Mouse (Mus musculus) ovary, postnatal 10 days (tissue): ENCODE measurements around the gene Rom1.
"Not testable (repeated sequence)": the region's sequence is repeated elsewhere in the genome, so short reads cannot be mapped to it uniquely, and the experiment has no call there.

Experiments used
- DNase-seq: peaks from one replicate; pipeline ENCODE4 v3.0.0; 2022; ENCODE audit warnings: low spot score

Rom1 gene

GRCm38 (mm10) chr19:8929224-8930088, at the start of gene Rom1, which contains the start of gene Eml3:
Gene Rom1 (minus strand): TSS chr19:8929356.
Gene Eml3 (plus strand): TSS chr19:8929552.
- DNase-seq: peak; percentile 80

GRCm38 (mm10) chr19:8976535-8976934, 47.4 kb upstream of the Rom1 start:
- DNase-seq: no peak

- DNase-seq: no peak
Observed at GRCm38 (mm10) chr19:8975491-8975890, 46.3 kb upstream of the Rom1 start.

DNA sequence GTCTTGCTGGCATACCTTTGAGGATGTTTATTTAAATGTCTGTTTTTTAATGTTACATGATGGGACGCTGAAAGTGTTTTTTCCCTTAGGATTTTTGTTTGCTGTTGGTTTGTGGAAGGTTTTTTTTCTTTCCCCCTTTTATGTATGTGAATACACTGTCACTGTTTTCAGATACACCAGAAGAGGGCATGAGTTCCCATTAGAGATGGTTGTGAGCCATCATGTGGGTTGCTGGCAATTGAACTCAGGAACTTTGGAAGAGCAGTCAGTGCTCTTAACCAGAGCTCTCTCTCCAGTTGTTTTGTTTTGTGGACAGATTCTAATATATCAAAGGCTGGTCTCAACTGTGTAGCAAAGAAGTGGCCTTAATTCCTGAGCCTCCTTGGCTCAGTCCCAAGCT, 45.5 kb upstream of the Rom1 start:
- DNase-seq: no peak

- not testable (repeated sequence) for DNase-seq
Observed at GRCm38 (mm10) chr19:8972491-8972890, 43.3 kb upstream of the Rom1 start.

DNA sequence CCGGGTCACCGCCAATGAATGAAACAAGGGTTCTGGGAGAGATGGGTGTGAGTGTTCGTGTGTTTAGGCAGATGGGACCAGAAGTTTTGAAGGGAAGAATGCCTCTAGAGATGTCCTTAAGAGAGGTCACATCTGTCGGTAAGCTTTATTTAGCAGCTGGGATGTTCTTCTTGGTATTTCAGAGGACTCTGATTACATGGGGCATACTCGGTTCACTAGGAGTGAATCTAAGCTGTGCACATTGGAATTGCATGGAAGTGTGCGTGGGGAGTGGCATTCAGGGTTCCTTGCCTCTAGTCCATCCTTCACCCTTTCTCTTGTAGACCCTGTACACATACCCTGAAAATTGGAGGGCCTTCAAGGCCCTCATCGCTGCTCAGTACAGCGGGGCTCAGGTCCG, 38.7 kb upstream of the Rom1 start:
- DNase-seq: no peak

- no peak for DNase-seq
Observed at GRCm38 (mm10) chr19:8967373-8967743, 38.2 kb upstream of the Rom1 start.

DNA sequence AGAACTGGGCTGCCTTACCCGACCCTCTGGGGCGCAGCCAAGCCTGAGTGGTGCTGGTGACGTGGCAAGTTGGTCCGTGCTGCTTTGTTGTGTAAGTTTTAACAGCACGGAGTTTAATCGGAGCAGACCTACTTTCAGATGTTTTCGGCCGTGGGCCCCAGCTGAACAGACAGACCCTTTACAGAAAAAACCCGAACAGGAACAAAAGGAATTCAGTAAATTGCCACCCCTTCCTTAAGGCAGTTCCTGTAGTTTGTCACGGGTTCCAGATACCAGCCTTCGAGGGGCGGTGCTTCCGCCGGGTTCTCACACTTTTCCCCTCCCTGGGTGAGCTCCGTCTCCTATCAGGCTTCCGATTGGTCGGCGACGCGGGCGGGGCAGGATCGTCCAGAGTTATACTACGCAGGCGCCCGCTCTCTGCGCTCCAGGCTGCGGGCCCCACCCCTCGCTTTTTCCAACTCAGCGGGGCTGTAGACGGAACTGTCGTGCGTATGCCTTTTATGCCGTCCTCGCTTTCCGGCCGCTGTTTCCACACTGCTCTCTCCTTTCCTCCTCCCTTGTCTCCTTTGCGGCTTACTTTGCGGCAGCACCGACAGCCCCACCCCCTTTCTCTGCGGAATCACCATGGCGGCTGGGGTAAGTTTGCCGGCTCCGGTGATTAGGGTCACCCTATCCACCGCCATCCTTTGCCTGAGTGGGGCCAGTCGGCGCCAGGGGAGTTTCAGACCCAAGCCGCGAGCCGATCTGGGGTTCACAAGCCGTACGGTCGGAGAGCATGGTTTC, 37.6 kb upstream of the Rom1 start, which contains the start of gene Eef1g:
TSS of gene Eef1g (plus strand) at position 452 of the 783 bp plus-strand sequence.
- DNase-seq: peak; percentile 85

GRCm38 (mm10) chr19:8966198-8966589, 37.0 kb upstream of the Rom1 start:
- no peak for DNase-seq

DNA sequence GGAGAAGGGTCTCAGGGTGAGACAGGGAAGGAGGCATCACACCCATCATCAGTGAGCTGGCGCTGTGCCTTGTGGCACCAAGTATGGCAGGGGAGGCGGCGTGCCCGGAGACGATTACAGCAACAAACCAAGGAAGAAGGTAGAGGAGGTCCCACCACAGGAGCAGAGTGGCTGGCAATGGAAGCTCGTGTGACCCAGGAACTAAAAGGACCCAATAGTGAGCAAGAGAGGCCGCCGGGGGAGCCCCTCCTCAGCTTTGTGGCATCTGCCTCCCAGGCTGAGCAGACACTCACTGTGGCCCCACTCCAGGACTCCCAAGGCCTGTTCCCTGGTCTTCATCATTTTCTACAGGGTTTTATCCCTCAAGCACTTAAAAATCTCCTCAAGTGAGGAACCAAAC, 36.6 kb upstream of the Rom1 start:
- DNase-seq: no peak

DNA sequence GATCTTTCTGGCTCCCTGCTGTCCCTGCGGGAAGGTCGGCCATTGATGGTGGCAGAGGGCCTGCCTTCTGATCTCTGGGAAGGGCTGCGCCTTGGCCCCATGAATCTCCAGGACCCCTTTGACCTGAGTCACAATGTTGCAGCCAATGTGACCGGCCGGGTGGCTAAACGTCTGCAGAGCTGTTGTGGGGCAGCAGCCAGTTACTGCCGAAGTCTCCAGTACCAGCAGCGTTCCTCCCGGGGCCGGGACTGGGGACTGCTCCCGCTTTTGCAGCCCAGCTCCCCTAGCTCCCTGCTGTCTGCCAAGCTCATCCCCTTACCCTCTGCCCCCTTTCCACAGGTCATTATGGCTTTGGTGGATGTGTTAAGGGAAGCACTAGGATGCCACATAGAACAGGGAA, 35.9 kb upstream of the Rom1 start:
- DNase-seq: no peak

- DNase-seq: no peak
Observed at GRCm38 (mm10) chr19:8962256-8962655, 33.1 kb upstream of the Rom1 start.

DNA sequence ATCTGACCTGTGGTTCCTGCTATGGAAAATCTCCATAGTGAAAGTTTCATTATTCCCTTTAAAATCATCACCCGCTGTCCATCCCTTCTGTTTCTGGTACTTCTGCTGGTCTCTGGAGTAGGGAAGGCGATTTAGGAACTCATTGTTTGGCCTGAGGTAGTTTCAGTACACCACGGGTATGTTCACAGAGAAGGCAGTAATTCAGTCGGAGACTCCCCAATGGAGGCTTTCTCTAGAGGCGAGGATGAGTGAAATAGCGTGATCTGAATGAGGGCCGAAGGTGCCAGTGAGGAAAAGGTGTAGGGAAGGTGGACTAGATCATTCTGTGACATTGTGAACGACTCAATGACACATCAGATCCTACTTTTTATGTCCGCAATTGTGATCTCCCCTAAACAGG, 25.0 kb upstream of the Rom1 start:
- no peak for DNase-seq

- peak; percentile 78 for DNase-seq
Observed at GRCm38 (mm10) chr19:8953135-8954039, 24.2 kb upstream of the Rom1 start, which contains the start of gene Tut1. Gene Tut1 (plus strand): TSS chr19:8953847.

GRCm38 (mm10) chr19:8952241-8952640, 23.1 kb upstream of the Rom1 start:
- no peak for DNase-seq

DNA sequence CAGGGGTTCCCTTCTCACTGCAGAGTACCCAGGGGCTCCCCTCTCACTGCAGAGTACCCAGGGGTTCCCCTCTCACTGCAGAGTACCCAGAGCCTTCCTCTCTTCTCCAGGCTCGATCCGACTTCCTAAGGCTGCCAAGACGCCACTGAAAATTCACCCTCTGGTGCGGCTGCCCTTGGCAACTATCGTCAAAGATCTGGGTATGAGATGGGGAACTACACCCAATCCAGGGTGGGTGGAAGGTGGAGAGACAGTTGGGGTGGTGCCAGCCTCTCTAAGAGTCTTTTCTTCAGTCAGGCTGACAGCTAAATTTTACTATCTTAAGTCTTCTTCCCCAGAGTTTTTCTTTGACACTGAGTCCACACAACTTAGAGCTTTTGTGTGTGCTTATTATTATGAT, 21.0 kb upstream of the Rom1 start:
- no peak for DNase-seq

DNA sequence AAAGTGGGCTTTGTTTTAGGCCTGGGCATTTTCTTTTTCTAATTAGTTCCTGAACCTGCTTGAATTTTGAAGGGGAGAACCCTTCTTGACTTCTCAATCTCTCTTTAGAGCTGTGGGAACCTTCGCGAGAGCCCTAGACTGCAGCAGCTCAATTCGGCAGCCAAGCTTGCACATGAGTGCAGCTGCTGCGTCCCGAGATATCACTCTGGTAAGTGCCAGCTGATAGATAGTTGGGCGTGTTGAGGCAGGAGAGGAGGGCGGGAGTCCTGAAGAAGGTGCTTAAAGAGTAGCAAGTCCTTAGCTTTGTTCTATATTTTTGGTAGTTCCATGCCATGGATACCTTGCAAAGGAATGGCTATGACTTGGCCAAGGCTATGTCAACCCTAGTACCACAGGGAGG, 17.8 kb upstream of the Rom1 start:
- no peak for DNase-seq

GRCm38 (mm10) chr19:8945251-8945650, 16.1 kb upstream of the Rom1 start:
- DNase-seq: no peak

DNA sequence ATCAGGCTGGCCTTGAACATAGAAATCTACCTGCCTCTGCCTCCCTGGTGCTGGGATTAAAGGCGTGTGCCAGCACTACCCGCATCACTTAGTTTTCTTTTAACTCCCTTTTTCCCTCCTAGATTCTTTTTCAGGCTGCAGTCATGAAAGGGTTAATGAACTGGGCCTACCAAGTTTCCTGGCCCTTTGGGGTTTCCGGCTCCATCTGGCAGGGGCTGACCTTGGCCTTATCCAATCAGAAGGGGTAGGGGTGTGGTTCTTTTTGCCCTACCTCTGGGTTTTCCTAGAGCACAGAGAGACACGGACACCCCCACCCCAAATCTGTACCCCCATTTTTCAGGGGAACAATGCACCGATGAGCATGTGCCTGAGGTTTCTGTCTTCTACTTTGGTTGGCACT, 15.6 kb upstream of the Rom1 start:
- peak; percentile 53 for DNase-seq

DNA sequence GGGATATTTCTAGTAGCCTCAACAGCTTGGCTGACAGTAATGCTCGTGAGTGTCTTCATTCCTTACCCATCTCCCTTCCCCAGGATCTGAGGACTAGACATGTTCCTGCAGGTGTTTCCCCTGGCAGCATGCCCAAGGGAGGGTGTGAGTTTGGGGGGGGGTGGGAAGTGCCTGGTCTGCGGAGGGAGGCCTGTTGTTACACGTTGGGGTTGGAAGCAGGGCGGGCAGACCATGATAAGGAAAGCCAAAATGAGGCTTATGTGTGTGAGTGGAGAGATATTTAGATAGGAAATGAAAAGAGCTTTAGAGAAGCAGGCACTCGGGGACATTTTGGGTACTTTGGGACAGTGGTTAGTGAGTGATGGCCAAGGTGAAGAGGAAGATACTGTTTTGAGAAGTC, 14.9 kb upstream of the Rom1 start:
- DNase-seq: no peak

GRCm38 (mm10) chr19:8943047-8943446, 13.9 kb upstream of the Rom1 start:
- DNase-seq: no peak
